Mouse (Mus musculus): Measurements from ENCODE around the gene Ust. TPM values are rescaled to one million over a fixed set of nuclear protein-coding genes. Genes with fewer than 3 reads are reported as not detected.

Ust gene
- polyA plus RNA-seq, 1 experiment from 2014 or later, result 9.0 TPM

GRCm38 (mm10) chr10:8529173-8529572 is 10.5 kb upstream of the Ust start:
- Histone ChIP-seq H3K27me3 (ENCODE audit: control insufficient read depth, insufficient read depth, low read length) (no peaks in the 10 kb centered on the region), H3K27ac (ENCODE audit: low read depth, low read length) (no peak overlapping the region), H3K4me3 (ENCODE audit: low read length) (no peak overlapping the region), H3K4me1 (ENCODE audit: control insufficient read depth, insufficient read depth, low read length) (no peaks in the 10 kb centered on the region), H3K36me3 (ENCODE audit: control insufficient read depth, insufficient read depth, low read length) (no peaks in the 10 kb centered on the region), H3K9ac (ENCODE audit: low read depth, low read length) (no peak overlapping the region), H3K9me3 (ENCODE audit: control insufficient read depth, low read length) (no peaks in the 10 kb centered on the region), H3K4me2 (replicated peaks; ENCODE audit: low read depth, low read length) (no peak overlapping the region)
- no peak for ATAC-seq (ENCODE audit: low FRiP score, low TSS enrichment)
- 46% methylated on average over 7 of the region's 7 CpGs for WGBS

GRCm38 (mm10) chr10:8525354-8525753 is 6.7 kb upstream of the Ust start:
- no peak overlapping the region for H3K9ac ChIP-seq (ENCODE audit: low read depth, low read length)
- no peak for ATAC-seq (ENCODE audit: low FRiP score, low TSS enrichment)
- no peaks in the 10 kb centered on the region for H3K9me3 ChIP-seq (ENCODE audit: control insufficient read depth, low read length)
- no peak overlapping the region for H3K4me3 ChIP-seq (ENCODE audit: low read length)
- no peak overlapping the region for H3K27ac ChIP-seq (ENCODE audit: low read depth, low read length)
- H3K27me3 ChIP-seq (ENCODE audit: control insufficient read depth, insufficient read depth, low read length), result no peaks in the 10 kb centered on the region
- H3K4me1 ChIP-seq (ENCODE audit: control insufficient read depth, insufficient read depth, low read length), result no peaks in the 10 kb centered on the region
- H3K4me2 ChIP-seq (replicated peaks; ENCODE audit: low read depth, low read length), result no peak overlapping the region
- WGBS, result 85% methylated on average over 1 of the region's 1 CpGs
- no peaks in the 10 kb centered on the region for H3K36me3 ChIP-seq (ENCODE audit: control insufficient read depth, insufficient read depth, low read length)

GRCm38 (mm10) chr10:8521536-8521935 is 2.9 kb upstream of the Ust start:
- WGBS, result 87% methylated on average over 6 of the region's 6 CpGs
- peaks cover 5% of the 10 kb centered on the region; the same call in 1 of the 2 replicates for H3K27me3 ChIP-seq (ENCODE audit: control insufficient read depth, insufficient read depth, low read length)

GRCm38 (mm10) chr10:8520766-8521395 is 2.3 kb upstream of the Ust start:
- no peaks in the 10 kb centered on the region for H3K36me3 ChIP-seq (ENCODE audit: control insufficient read depth, insufficient read depth, low read length)
- no peaks in the 10 kb centered on the region; the same call in 1 of the 2 replicates for H3K4me1 ChIP-seq (ENCODE audit: control insufficient read depth, insufficient read depth, low read length)
- ATAC-seq (ENCODE audit: low FRiP score, low TSS enrichment), result no peak
- no peak overlapping the region for H3K4me2 ChIP-seq (replicated peaks; ENCODE audit: low read depth, low read length)
- H3K9ac ChIP-seq (ENCODE audit: low read depth, low read length), result no peak overlapping the region
- no peaks in the 10 kb centered on the region for H3K9me3 ChIP-seq (ENCODE audit: control insufficient read depth, low read length)
- peaks cover 5% of the 10 kb centered on the region; the same call in 1 of the 2 replicates for H3K27me3 ChIP-seq (ENCODE audit: control insufficient read depth, insufficient read depth, low read length)
- 77% methylated on average over 7 of the region's 7 CpGs for WGBS
- no peak overlapping the region for H3K27ac ChIP-seq (ENCODE audit: low read depth, low read length)
- no peak overlapping the region for H3K4me3 ChIP-seq (ENCODE audit: low read length)

More at GRCm38 (mm10) chr10:8521536-8521935, 2.9 kb upstream of the Ust start:
- Histone ChIP-seq H3K36me3 (ENCODE audit: control insufficient read depth, insufficient read depth, low read length) (no peaks in the 10 kb centered on the region), H3K9ac (ENCODE audit: low read depth, low read length) (no peak overlapping the region), H3K9me3 (ENCODE audit: control insufficient read depth, low read length) (no peaks in the 10 kb centered on the region), H3K4me1 (ENCODE audit: control insufficient read depth, insufficient read depth, low read length) (no peaks in the 10 kb centered on the region; the same call in 1 of the 2 replicates), H3K4me3 (ENCODE audit: low read length) (no peak overlapping the region), H3K4me2 (replicated peaks; ENCODE audit: low read depth, low read length) (no peak overlapping the region), H3K27ac (ENCODE audit: low read depth, low read length) (no peak overlapping the region)
- no peak for ATAC-seq (ENCODE audit: low FRiP score, low TSS enrichment)

GRCm38 (mm10) chr10:8519014-8519491 is 428 bp upstream of the Ust start:
- under 1% methylated on average over 18 of the region's 18 CpGs for WGBS
- Histone ChIP-seq H3K27ac (ENCODE audit: low read depth, low read length) (no peak overlapping the region), H3K36me3 (ENCODE audit: control insufficient read depth, insufficient read depth, low read length) (no peaks in the 10 kb centered on the region), H3K4me3 (ENCODE audit: low read length) (peak overlapping the region; percentile 76), H3K9me3 (ENCODE audit: control insufficient read depth, low read length) (no peaks in the 10 kb centered on the region), H3K4me2 (replicated peaks; ENCODE audit: low read depth, low read length) (peak overlapping the region; percentile 89), H3K4me1 (ENCODE audit: control insufficient read depth, insufficient read depth, low read length) (no peaks in the 10 kb centered on the region; the same call in 1 of the 2 replicates), H3K27me3 (ENCODE audit: control insufficient read depth, insufficient read depth, low read length) (peaks cover 5% of the 10 kb centered on the region; the same call in 1 of the 2 replicates), H3K9ac (ENCODE audit: low read depth, low read length) (peak overlapping the region; percentile 78)
- ATAC-seq (ENCODE audit: low FRiP score, low TSS enrichment), result no peak

GRCm38 (mm10) chr10:8517591-8518140 is 959 bp downstream of the Ust start:
- Histone ChIP-seq H3K27ac (ENCODE audit: low read depth, low read length) (no peak overlapping the region; the same call in 1 of the 2 replicates), H3K9me3 (ENCODE audit: control insufficient read depth, low read length) (no peaks in the 10 kb centered on the region), H3K4me1 (ENCODE audit: control insufficient read depth, insufficient read depth, low read length) (no peaks in the 10 kb centered on the region; the same call in none of the 2 replicates), H3K4me3 (ENCODE audit: low read length) (peak overlapping the region; percentile 76), H3K4me2 (replicated peaks; ENCODE audit: low read depth, low read length) (peak overlapping the region; percentile 89), H3K9ac (ENCODE audit: low read depth, low read length) (peak overlapping the region; percentile 78), H3K36me3 (ENCODE audit: control insufficient read depth, insufficient read depth, low read length) (no peaks in the 10 kb centered on the region), H3K27me3 (ENCODE audit: control insufficient read depth, insufficient read depth, low read length) (peaks cover 5% of the 10 kb centered on the region; the same call in 1 of the 2 replicates)
- 0 out of 2 replicates have a peak, but pooled peaks have one; percentile 2 for ATAC-seq (ENCODE audit: low FRiP score, low TSS enrichment)
- WGBS, result under 1% methylated on average over 26 of the region's 26 CpGs

- Histone ChIP-seq H3K36me3 (ENCODE audit: control insufficient read depth, insufficient read depth, low read length) (no peaks in the 10 kb centered on the region), H3K9me3 (ENCODE audit: control insufficient read depth, low read length) (no peaks in the 10 kb centered on the region), H3K4me1 (ENCODE audit: control insufficient read depth, insufficient read depth, low read length) (no peaks in the 10 kb centered on the region; the same call in none of the 2 replicates), H3K4me3 (ENCODE audit: low read length) (peak overlapping the region; percentile 76), H3K4me2 (replicated peaks; ENCODE audit: low read depth, low read length) (peak overlapping the region; percentile 89), H3K9ac (ENCODE audit: low read depth, low read length) (no peak overlapping the region; the same call in 1 of the 2 replicates), H3K27ac (ENCODE audit: low read depth, low read length) (no peak overlapping the region), H3K27me3 (ENCODE audit: control insufficient read depth, insufficient read depth, low read length) (peaks cover 5% of the 10 kb centered on the region; the same call in 1 of the 2 replicates)
- 16% methylated on average over 9 of the region's 9 CpGs for WGBS
- ATAC-seq (ENCODE audit: low FRiP score, low TSS enrichment), result no peak
These were observed 1.6 kb downstream of the Ust start for GRCm38 (mm10) chr10:8516916-8517524.

GRCm38 (mm10) chr10:8513690-8514089 is 4.9 kb downstream of the Ust start:
- Histone ChIP-seq H3K9ac (ENCODE audit: low read depth, low read length) (no peak overlapping the region), H3K4me3 (ENCODE audit: low read length) (no peak overlapping the region), H3K9me3 (ENCODE audit: control insufficient read depth, low read length) (no peaks in the 10 kb centered on the region), H3K4me2 (replicated peaks; ENCODE audit: low read depth, low read length) (no peak overlapping the region; the same call in 1 of the 2 replicates), H3K27me3 (ENCODE audit: control insufficient read depth, insufficient read depth, low read length) (peaks cover 5% of the 10 kb centered on the region; the same call in 1 of the 2 replicates), H3K4me1 (ENCODE audit: control insufficient read depth, insufficient read depth, low read length) (peaks cover 4% of the 10 kb centered on the region), H3K27ac (ENCODE audit: low read depth, low read length) (peak overlapping the region; percentile 62; the same call in 1 of the 2 replicates), H3K36me3 (ENCODE audit: control insufficient read depth, insufficient read depth, low read length) (no peaks in the 10 kb centered on the region)
- WGBS, result 52% methylated on average over 3 of the region's 3 CpGs
- peak; percentile 71 for ATAC-seq (ENCODE audit: low FRiP score, low TSS enrichment)
